Mouse (Mus musculus): ENCODE results near the gene Pafah1b3.
"Not testable (repeated sequence)": the region's sequence is repeated elsewhere in the genome, so short reads cannot be mapped to it uniquely, and the experiment has no call there.

The Pafah1b3 gene

GRCm38 (mm10) chr7:25269029-25269428, 28.8 kb downstream of the Pafah1b3 start:
- DNase-seq (ENCODE audit: low spot score in 2 of 2): no peak

GRCm38 (mm10) chr7:25268588-25268987, 29.2 kb downstream of the Pafah1b3 start:
- DNase-seq (ENCODE audit: low spot score in 2 of 2): no peak

- DNase-seq (ENCODE audit: low spot score in 2 of 2): peak; percentile 99 to 100
Measured at GRCm38 (mm10) chr7:25267751-25268463, 29.9 kb downstream of the Pafah1b3 start.

GRCm38 (mm10) chr7:25267301-25267750, 30.5 kb downstream of the Pafah1b3 start, which contains the start of gene Cic:
Gene Cic (plus strand): TSS chr7:25267704.
- DNase-seq (ENCODE audit: low spot score in 2 of 2): peak; percentile 99

DNA sequence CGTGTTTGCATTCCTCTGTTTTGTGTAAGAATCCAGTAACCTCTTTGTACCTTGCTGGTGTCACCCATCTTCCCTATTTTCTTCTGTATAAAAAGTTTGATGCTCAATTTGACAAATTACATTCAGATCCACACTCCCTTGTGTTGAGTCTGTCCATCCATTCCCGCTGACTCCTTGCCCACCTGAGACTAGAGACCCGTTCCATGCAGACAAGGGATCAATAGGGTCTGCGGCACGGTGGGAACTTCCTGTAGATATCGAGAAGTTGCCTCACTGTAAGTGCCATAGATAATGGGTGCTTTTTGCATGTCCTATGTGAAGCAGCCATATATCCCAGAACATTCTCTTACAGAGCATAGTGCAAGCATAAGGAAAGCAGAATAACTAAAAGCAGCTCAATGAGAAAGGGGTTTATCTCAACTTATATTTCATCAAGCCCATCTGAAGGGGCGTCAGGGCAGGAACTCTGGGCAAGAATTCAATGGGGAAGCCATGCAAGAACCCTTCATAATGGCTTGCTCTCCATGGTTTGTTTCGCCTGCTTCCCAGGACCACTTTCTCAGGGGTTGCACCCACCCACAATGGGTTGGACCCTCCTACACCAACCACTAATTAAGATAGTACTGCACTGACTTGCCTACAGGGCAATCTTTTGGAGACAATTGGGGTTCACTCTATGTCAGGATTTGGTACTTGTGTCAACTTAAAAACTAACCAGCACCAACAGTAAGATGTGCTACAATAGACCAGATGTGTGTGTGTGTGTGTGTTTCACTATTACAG, 31.4 kb downstream of the Pafah1b3 start:
- DNase-seq (ENCODE audit: low spot score in 2 of 2): no peak

DNA sequence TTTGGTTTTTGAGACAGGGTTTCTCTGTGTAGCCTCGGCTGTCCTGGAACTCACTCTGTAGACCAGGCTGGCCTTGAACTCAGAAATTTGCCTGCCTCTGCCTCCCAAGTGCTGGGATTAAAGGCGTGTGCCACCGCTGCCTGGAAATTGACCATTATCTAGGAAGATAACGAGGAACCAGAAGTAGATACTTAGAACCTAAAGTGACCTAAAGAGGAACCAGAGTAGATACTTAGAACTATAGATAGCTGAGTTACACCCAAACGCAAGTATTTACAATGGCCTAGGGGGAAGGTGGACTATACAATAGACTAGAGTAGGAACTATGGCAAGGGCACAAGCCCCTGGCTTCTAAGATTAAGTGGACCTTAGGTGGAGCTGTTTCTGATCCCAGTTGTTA, 32.0 kb downstream of the Pafah1b3 start:
- not testable (repeated sequence) for DNase-seq (ENCODE audit: low spot score in 2 of 2)

- no peak for DNase-seq (ENCODE audit: low spot score in 2 of 2)
Measured at GRCm38 (mm10) chr7:25263968-25264870, 33.6 kb downstream of the Pafah1b3 start.

DNA sequence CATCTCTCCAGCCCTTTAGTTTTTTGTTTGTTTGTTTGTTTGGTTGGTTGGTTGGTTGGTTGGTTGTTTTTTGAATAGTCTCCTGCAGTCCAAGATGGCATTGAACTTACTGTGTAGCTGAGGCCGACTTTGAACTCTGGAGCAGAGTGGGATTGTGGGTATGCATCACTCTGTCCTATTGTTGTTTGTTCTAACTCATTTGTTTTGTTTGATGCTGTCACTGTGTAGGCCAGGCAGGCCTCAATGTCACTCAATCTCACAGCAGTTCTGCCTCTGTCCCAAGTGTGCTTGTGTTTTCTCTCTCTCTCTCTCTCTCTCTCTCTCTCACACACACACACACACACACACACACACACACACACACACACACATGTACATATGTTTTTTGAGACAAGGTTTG, 35.9 kb downstream of the Pafah1b3 start:
- no peak for DNase-seq (ENCODE audit: low spot score in 2 of 2)

DNA sequence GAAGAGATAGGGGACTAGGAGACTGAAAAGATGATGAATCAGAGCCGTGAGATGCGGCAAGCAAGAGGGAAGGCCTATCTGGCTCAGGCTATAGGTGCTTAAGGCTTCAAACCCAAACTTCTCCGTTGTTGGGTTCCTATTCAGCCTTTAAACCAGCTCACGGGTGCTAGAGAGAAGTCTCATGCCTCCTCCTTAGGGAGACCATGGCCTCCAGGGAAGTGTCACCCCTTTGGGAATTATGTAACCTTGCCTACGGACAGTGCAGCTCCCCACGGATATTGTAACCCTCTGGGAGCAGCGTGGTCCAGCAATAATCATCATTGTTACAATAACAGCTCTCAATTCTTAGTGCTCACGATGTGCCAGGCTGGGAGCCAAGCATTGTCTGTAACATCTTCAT, 46.0 kb downstream of the Pafah1b3 start:
- no peak for DNase-seq (ENCODE audit: low spot score in 2 of 2)

- DNase-seq (ENCODE audit: low spot score in 2 of 2): peak; percentile 45 to 54
Measured at GRCm38 (mm10) chr7:25251071-25251791, 46.6 kb downstream of the Pafah1b3 start.

- DNase-seq (ENCODE audit: low spot score in 2 of 2): peak; percentile 91 to 93
Measured at GRCm38 (mm10) chr7:25250141-25250972, 47.4 kb downstream of the Pafah1b3 start, which contains the start of gene Erf. Gene Erf (minus strand): TSS chr7:25250761.

DNA sequence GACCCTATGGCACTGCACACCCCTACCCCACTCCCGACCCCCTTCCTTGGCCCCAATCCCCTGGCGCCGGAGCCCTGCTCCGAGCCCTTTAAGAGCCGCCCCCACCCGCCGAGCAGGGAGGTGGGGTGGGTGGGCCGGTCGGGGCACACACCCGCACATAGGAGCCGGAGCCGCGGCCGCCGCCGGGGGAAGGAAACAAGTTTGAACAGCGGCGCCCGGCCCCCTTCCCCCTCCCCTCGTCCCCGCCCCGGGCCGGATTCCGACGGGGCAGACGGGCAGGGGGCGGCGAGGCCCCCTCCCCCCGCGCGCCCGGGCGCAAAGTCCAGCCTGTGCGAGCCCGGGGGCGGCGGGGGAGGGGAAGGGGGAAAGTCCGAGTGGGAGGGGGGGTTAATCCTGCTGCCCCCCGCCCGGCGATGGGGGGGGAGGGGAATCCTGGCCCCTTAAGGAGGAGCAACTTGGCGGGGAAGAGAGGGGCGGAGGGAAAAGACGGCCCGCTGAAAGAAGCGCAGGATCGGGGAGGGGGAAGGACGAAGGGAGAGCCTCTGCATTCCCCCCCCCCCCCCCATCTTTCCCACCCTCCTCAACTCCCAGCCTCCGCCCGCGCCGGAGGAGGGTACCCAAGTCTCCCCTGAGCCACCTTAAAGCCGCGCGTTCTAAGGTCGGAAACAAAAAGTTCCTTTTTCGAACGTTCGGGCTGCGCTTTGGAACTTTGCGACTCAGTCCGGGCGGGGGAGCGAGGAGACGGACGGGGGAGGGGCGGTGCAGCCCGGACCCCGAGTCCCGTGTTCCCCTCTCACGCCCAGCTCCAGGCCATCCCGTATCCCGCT, 48.3 kb downstream of the Pafah1b3 start:
- peak; percentile 57 to 61 for DNase-seq (ENCODE audit: low spot score in 2 of 2)

- DNase-seq (ENCODE audit: low spot score in 2 of 2): peak in 1 of 2 experiments; percentile 40
Measured at GRCm38 (mm10) chr7:25248846-25249313, 48.9 kb downstream of the Pafah1b3 start.

GRCm38 (mm10) chr7:25248018-25248647, 49.7 kb downstream of the Pafah1b3 start:
- DNase-seq (ENCODE audit: low spot score in 2 of 2): peak; percentile 75 to 78

- no peak for DNase-seq (ENCODE audit: low spot score in 2 of 2)
Measured at GRCm38 (mm10) chr7:25247498-25247897, 50.3 kb downstream of the Pafah1b3 start.

DNA sequence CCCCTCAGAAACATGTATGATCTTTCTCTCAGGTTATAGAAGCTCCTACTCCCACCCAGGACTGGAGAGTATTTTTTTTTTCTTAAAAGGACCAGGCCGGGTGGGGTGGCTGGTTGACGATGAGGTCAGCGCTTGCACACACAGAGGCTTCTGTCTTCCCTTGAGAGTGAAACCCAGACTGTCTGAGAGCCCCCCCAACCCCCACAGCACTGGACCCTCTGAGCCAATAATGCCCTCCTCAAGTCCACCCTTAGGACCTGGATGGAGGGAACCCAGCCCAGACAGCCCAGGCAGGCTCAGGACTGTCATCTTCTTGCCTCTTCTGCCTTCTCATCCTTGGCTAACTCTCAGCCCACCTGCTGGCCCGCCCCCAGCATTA, 51.0 kb downstream of the Pafah1b3 start:
- no peak for DNase-seq (ENCODE audit: low spot score in 2 of 2)

GRCm38 (mm10) chr7:25246079-25246758, 51.6 kb downstream of the Pafah1b3 start:
- peak; percentile 72 for DNase-seq (ENCODE audit: low spot score in 2 of 2)

Data from frontal cortex, postnatal 14 days (tissue).